Mouse (Mus musculus) lung, embryonic 15.5 days (tissue): ENCODE data around the gene Nol3. TPM values are rescaled to one million over a fixed set of nuclear protein-coding genes. Genes with fewer than 3 reads are reported as not detected.
"Not testable (repeated sequence)": the region's sequence is repeated elsewhere in the genome, so short reads cannot be mapped to it uniquely, and the experiment has no call there.

Experiments used
- ATAC-seq: fragments of 200-750 bp; cut with Nextera tagmentation; 2 replicates; pipeline ENCODE4 v1.8.0; 2017; ENCODE audit warnings: moderate number of reproducible peaks, borderline replicate concordance; ENCODE audit not compliant: low FRiP score, low TSS enrichment; ENCODE audit errors: extremely low read depth
- H3K27ac ChIP-seq: fragments of 300-500 bp; sonication (generic); 2 replicates; pipeline ENCODE4 v1.5.1; 2015; ENCODE audit warnings: moderate library complexity, mild to moderate bottlenecking, inconsistent platforms
- H3K27me3 ChIP-seq: fragments of 300-500 bp; sonication (generic); 2 replicates; pipeline ENCODE4 v1.6.1; 2015; ENCODE audit warnings: inconsistent platforms
- H3K36me3 ChIP-seq: fragments of 300-500 bp; sonication (generic); 2 replicates; pipeline ENCODE4 v1.6.1; 2015; ENCODE audit warnings: inconsistent platforms
- H3K4me1 ChIP-seq: fragments of 300-500 bp; sonication (generic); 2 replicates; pipeline ENCODE4 v1.6.1; 2015; ENCODE audit warnings: inconsistent platforms
- H3K4me2 ChIP-seq: fragments of 300-500 bp; sonication (generic); 2 replicates; pipeline ENCODE4 v1.6.1; 2015; ENCODE audit warnings: inconsistent platforms, mild to moderate bottlenecking, moderate library complexity
- H3K4me3 ChIP-seq: fragments of 300-500 bp; sonication (generic); 2 replicates; pipeline ENCODE4 v1.5.1; 2015; ENCODE audit warnings: mild to moderate bottlenecking, inconsistent platforms
- H3K9ac ChIP-seq: fragments of 300-500 bp; sonication (generic); 2 replicates; pipeline ENCODE4 v1.6.1; 2015; ENCODE audit warnings: inconsistent platforms
- H3K9me3 ChIP-seq: fragments of 300-500 bp; sonication (generic); 2 replicates; pipeline ENCODE4 v1.6.1; 2016; ENCODE audit warnings: inconsistent platforms
- WGBS: fragments of 180-500 bp; shearing (Covaris S2); methylation state at CpG from one replicate; pipeline ENCODE4 v1.1.7; 2015; 5-methylcytosine and 5-hydroxymethylcytosine counted together
- polyA plus RNA-seq: library from polyadenylated mRNA; unstranded; fragments of >200 nt; fragmentation: Nextera tagmentation; extraction: Ambion mirVana; gene quantifications from 2 replicates; pipeline ENCODE4 v1.2.1, GENCODE M21; 2015

Gene Nol3
- polyA plus RNA-seq, 1 experiment from 2014 or later, result 1.7 TPM

- H3K9ac ChIP-seq, result no peak overlapping the region
- 55% methylated on average over 12 of the region's 12 CpGs for WGBS
- peaks cover 29% of the 10 kb centered on the region for H3K4me1 ChIP-seq
- ATAC-seq, result no peak
- H3K27me3 ChIP-seq, result peaks cover 38% of the 10 kb centered on the region
- H3K4me3 ChIP-seq, result no peak overlapping the region
- peak overlapping the region; percentile 10; the same call in 1 of the 2 replicates for H3K27ac ChIP-seq
- H3K4me2 ChIP-seq, result no peak overlapping the region
- 0 out of 2 replicates have a peak, but pooled peaks cover 4% of the 10 kb centered on the region for H3K36me3 ChIP-seq
- no peaks in the 10 kb centered on the region for H3K9me3 ChIP-seq
These were observed 5.9 kb downstream of the Nol3 start for GRCm38 (mm10) chr8:105281821-105282220.

- Histone ChIP-seq H3K27me3 (peaks cover 33% of the 10 kb centered on the region), H3K4me2 (no peak overlapping the region), H3K36me3 (0 out of 2 replicates have a peak, but pooled peaks cover 4% of the 10 kb centered on the region), H3K9me3 (no peaks in the 10 kb centered on the region), H3K4me1 (peaks cover 29% of the 10 kb centered on the region), H3K4me3 (no peak overlapping the region), H3K27ac (no peak overlapping the region), H3K9ac (no peak overlapping the region)
- no peak for ATAC-seq
- 67% methylated on average over 4 of the region's 4 CpGs for WGBS
These were observed 6.3 kb downstream of the Nol3 start for GRCm38 (mm10) chr8:105282239-105282638.

- Histone ChIP-seq H3K36me3 (0 out of 2 replicates have a peak, but pooled peaks cover 4% of the 10 kb centered on the region), H3K27me3 (peaks cover 25% of the 10 kb centered on the region), H3K9ac (no peak overlapping the region), H3K9me3 (no peaks in the 10 kb centered on the region), H3K4me2 (no peak overlapping the region), H3K4me3 (no peak overlapping the region), H3K4me1 (peaks cover 32% of the 10 kb centered on the region), H3K27ac (no peak overlapping the region)
- ATAC-seq, result peak; percentile 53
- 43% methylated on average over 23 of the region's 23 CpGs for WGBS
These were observed 7.1 kb downstream of the Nol3 start for GRCm38 (mm10) chr8:105283074-105283473.

GRCm38 (mm10) chr8:105285514-105285913 lies 9.6 kb downstream of the Nol3 start:
- Histone ChIP-seq H3K4me1 (peaks cover 44% of the 10 kb centered on the region), H3K27ac (no peak overlapping the region), H3K36me3 (0 out of 2 replicates have a peak, but pooled peaks cover 4% of the 10 kb centered on the region), H3K9ac (no peak overlapping the region), H3K4me3 (no peak overlapping the region), H3K4me2 (no peak overlapping the region), H3K9me3 (no peaks in the 10 kb centered on the region), H3K27me3 (peaks cover 10% of the 10 kb centered on the region)
- 40% methylated on average over 12 of the region's 12 CpGs for WGBS
- ATAC-seq, result no peak

- no peak overlapping the region for H3K4me3 ChIP-seq
- H3K27ac ChIP-seq, result no peak overlapping the region
- no peaks in the 10 kb centered on the region for H3K9me3 ChIP-seq
- ATAC-seq, result no peak
- peaks cover 43% of the 10 kb centered on the region for H3K4me1 ChIP-seq
- no peak overlapping the region for H3K9ac ChIP-seq
- WGBS, result 81% methylated on average over 4 of the region's 4 CpGs
- H3K4me2 ChIP-seq, result no peak overlapping the region
- no peaks in the 10 kb centered on the region for H3K36me3 ChIP-seq
- H3K27me3 ChIP-seq, result peaks cover 12% of the 10 kb centered on the region
These were observed 11.0 kb downstream of the Nol3 start for GRCm38 (mm10) chr8:105286907-105287306.

GRCm38 (mm10) chr8:105288231-105288630 lies 12.3 kb downstream of the Nol3 start:
- H3K4me1 ChIP-seq, result peaks cover 33% of the 10 kb centered on the region
- WGBS, result 86% methylated on average over 5 of the region's 5 CpGs
- H3K36me3 ChIP-seq, result no peaks in the 10 kb centered on the region
- no peak overlapping the region for H3K27ac ChIP-seq
- peak overlapping the region; percentile 88 for H3K4me2 ChIP-seq
- no peak overlapping the region for H3K9ac ChIP-seq
- no peak for ATAC-seq
- no peaks in the 10 kb centered on the region for H3K9me3 ChIP-seq
- peaks cover 12% of the 10 kb centered on the region for H3K27me3 ChIP-seq
- H3K4me3 ChIP-seq, result peak overlapping the region; percentile 56; the same call in 1 of the 2 replicates

GRCm38 (mm10) chr8:105288958-105289732 lies 13.2 kb downstream of the Nol3 start:
- H3K9ac ChIP-seq, result peak overlapping the region; percentile 50
- H3K9me3 ChIP-seq, result no peaks in the 10 kb centered on the region
- peaks cover 34% of the 10 kb centered on the region for H3K4me1 ChIP-seq
- H3K4me3 ChIP-seq, result peak overlapping the region; percentile 56
- peak; percentile 91 for ATAC-seq
- WGBS, result under 1% methylated on average over 53 of the region's 53 CpGs
- H3K27ac ChIP-seq, result peak overlapping the region; percentile 65
- no peaks in the 10 kb centered on the region for H3K36me3 ChIP-seq
- peaks cover 12% of the 10 kb centered on the region for H3K27me3 ChIP-seq
- peak overlapping the region; percentile 88 for H3K4me2 ChIP-seq

- 3% methylated on average over 43 of the region's 43 CpGs for WGBS
- H3K27ac ChIP-seq, result peak within 1 kb of the TSS; percentile 65
- H3K27me3 ChIP-seq, result peaks cover 12% of the 10 kb centered on the region
- no peaks in the 10 kb centered on the region for H3K36me3 ChIP-seq
- peak within 1 kb of the TSS; percentile 50 for H3K9ac ChIP-seq
- no peaks in the 10 kb centered on the region for H3K9me3 ChIP-seq
- H3K4me3 ChIP-seq, result peak within 1 kb of the TSS; percentile 56
- H3K4me1 ChIP-seq, result peaks cover 34% of the 10 kb centered on the region
- H3K4me2 ChIP-seq, result peak within 1 kb of the TSS; percentile 88
- peak; percentile 31 for ATAC-seq
These were observed 14.0 kb downstream of the Nol3 start, which contains the start of gene 4931428F04Rik for GRCm38 (mm10) chr8:105289805-105290460. TSS of gene 4931428F04Rik (minus strand) at chr8:105289864.

- Histone ChIP-seq H3K9ac (no peak overlapping the region), H3K27me3 (peaks cover 12% of the 10 kb centered on the region), H3K27ac (no peak overlapping the region), H3K4me2 (peak overlapping the region; percentile 88), H3K4me3 (peak overlapping the region; percentile 56), H3K36me3 (no peaks in the 10 kb centered on the region), H3K4me1 (peaks cover 32% of the 10 kb centered on the region), H3K9me3 (no peaks in the 10 kb centered on the region)
- ATAC-seq, result no peak
- WGBS, result 7% methylated on average over 31 of the region's 31 CpGs
These were observed 14.8 kb downstream of the Nol3 start for GRCm38 (mm10) chr8:105290554-105291314.

- not testable (repeated sequence) for ATAC-seq
These were observed 15.4 kb downstream of the Nol3 start for GRCm38 (mm10) chr8:105291364-105291763.

GRCm38 (mm10) chr8:105291802-105292201 lies 15.9 kb downstream of the Nol3 start:
- not testable (repeated sequence) for H3K4me2 ChIP-seq, H3K9me3 ChIP-seq, H3K9ac ChIP-seq, ATAC-seq, H3K27ac ChIP-seq, H3K36me3 ChIP-seq, H3K4me3 ChIP-seq
- peaks cover 39% of the 10 kb centered on the region for H3K4me1 ChIP-seq
- 58% methylated on average over 3 of the region's 3 CpGs for WGBS
- H3K27me3 ChIP-seq, result peaks cover 12% of the 10 kb centered on the region

More at GRCm38 (mm10) chr8:105291364-105291763, 15.4 kb downstream of the Nol3 start:
- Histone ChIP-seq H3K27me3 (peaks cover 12% of the 10 kb centered on the region), H3K4me1 (peaks cover 34% of the 10 kb centered on the region)
- not testable (repeated sequence) for H3K9me3 ChIP-seq, H3K4me3 ChIP-seq, H3K27ac ChIP-seq, H3K36me3 ChIP-seq, H3K4me2 ChIP-seq, H3K9ac ChIP-seq
- WGBS, result 80% methylated on average over 8 of the region's 8 CpGs
